Mouse (Mus musculus): Measurements from ENCODE around the gene Krtap19-1. TPM values are rescaled to one million over a fixed set of nuclear protein-coding genes. Genes with fewer than 3 reads are reported as not detected.
A peak's percentile ranks its signal among the peaks of the same experiment; 100 is the strongest.

Gene Krtap19-1
- not detected in 2 replicates for total RNA-seq (2014; fragmentation: Nextera tagmentation)
- total RNA-seq (2017) = not detected in 2 replicates

DNA sequence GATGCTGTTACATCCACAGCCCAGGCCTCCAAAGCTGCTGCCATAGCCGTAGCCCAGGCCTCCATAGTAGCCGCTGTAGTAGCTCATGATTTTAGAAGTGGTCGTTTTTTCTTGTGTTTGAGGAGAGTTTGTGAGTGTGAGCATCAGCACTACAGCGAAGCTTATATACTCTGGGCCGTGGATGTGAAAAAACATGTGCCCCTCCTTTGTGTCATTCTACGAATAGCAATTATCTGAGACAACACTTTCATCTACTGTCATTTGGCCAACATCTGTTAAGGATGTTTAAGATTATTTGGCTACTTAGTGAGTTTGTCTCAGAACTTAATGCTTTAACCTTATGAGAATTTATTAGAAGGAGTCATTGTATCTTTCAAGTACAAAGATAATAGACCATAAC lies at the start of gene Krtap19-1:
Krtap19-1 (minus strand) TSS at position 101 of the 400 bp plus-strand sequence.
- ATAC-seq (replicated peaks; ENCODE audit: poor library complexity, severe bottlenecking) = no peak

GRCm38 (mm10) chr16:88896357-88896756 lies 27.1 kb upstream of the Krtap19-1 start, which contains the start of gene Krtap19-5:
Krtap19-5 (minus strand) TSS chr16:88896457.
- no peak for ATAC-seq (replicated peaks; ENCODE audit: poor library complexity, severe bottlenecking)

GRCm38 (mm10) chr16:88886870-88887269 lies 17.7 kb upstream of the Krtap19-1 start:
- ATAC-seq (replicated peaks; ENCODE audit: poor library complexity, severe bottlenecking) = no peak

DNA sequence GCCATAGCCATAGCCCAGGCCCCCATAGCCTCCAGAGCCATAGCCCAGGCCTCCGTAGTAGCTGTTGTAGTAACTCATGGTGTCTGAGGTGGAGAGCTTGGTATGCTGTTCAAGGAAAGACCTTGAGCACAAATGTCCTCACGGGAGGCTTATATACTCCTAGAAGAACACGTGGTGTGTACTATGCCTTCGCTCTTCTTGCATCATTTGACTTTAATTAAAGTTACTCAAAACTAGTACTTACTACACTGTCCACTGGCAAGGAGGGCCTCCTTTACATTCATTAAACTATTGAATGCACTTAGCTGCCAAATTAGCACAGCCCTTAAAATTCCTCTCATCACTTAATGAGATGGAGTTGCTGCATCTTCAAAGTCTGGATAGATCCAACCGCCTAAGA lies 15.8 kb upstream of the Krtap19-1 start, which contains the start of gene Krtap19-4:
Krtap19-4 (minus strand) TSS at position 101 of the 400 bp plus-strand sequence.
- no peak for ATAC-seq (replicated peaks; ENCODE audit: poor library complexity, severe bottlenecking)

DNA sequence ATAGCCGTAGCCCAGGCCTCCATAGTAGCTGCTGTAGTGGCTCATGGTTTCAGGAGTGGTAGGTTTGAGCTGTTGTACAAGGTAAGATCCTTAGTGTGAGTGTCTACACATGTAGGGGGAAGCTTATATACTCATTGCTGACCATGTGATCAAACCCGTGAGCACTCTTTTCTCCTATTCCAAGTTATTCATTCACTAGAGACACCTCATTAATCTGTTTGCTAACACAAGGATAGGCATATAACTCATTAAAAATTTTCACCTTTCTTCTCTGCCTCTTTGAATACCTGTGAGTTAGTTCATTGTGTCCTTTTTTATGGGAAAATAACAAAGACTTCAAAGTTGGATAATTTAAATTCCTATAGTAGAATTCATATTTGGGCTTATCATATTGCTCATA lies 8.7 kb upstream of the Krtap19-1 start, which contains the start of gene Krtap19-3:
Krtap19-3 (minus strand) TSS at position 101 of the 400 bp plus-strand sequence.
- ATAC-seq (replicated peaks; ENCODE audit: poor library complexity, severe bottlenecking) = no peak

DNA sequence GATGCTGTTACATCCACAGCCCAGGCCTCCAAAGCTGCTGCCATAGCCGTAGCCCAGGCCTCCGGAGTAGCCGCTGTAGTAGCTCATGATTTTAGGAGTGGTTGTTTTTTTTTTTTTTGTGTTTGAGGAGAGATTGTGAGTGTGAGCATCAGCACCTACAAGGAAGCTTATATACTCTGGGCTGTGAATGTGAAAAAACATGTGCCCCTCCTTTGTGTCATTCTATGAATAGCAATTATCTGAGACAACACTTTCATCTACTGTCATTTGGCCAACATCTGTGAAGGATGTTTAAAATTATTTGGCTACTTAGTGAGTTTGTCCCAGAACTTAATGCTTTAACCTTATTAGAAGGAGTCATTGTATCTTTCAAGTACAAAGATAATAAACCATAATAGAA lies 5.0 kb upstream of the Krtap19-1 start, which contains the start of gene Krtap19-2:
Krtap19-2 (minus strand) TSS at position 101 of the 400 bp plus-strand sequence.
- ATAC-seq (replicated peaks; ENCODE audit: poor library complexity, severe bottlenecking) = no peak

DNA sequence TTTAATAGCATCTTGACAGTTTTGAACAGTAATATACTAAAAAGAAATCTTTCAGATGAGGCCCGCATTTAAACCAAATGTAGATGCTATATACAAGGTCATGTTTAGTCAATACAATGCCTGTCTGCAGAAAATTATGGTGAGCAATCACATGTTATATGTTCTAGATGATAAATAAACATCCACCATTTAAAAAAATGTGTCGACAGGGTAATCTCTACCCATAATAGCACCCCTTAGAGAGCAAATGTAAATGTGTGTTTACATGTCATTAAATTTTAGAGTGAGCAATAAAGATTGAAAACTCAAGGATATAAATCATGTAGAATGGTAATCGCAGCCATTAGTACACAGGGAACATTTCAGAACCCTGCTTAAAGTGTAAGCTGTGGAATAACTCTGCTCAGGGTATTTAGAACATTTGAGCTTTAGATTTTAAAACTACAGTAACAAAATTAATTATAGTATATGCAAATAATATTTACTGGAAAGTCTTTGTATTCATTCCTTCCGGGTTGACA lies 4.3 kb downstream of the Krtap19-1 start:
- no peak for ATAC-seq (replicated peaks; ENCODE audit: poor library complexity, severe bottlenecking)

- ATAC-seq (replicated peaks; ENCODE audit: poor library complexity, severe bottlenecking) = peak; percentile 50; the same call in 1 of the 2 replicates
These were observed 17.8 kb downstream of the Krtap19-1 start for GRCm38 (mm10) chr16:88851450-88851849.

DNA sequence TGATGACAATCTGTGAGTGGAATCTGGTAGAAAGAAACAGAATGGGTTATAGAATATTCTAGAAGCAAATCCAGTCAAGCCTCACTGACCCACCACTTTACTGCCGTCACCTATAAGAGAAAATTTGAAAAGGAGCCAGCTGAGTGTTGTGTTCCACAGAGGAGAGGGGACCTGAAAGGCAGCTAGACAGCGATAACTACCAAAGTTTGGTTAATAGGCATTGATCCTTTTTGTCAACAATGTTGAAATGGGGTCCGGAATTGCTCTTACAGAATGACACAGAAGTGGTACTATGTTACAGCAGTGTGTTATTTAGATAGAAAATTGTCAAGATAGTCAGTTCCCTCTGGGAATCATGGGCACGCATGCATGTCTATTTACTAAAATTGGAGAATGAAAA lies 20.7 kb downstream of the Krtap19-1 start:
- ATAC-seq (replicated peaks; ENCODE audit: poor library complexity, severe bottlenecking) = no peak

GRCm38 (mm10) chr16:88847363-88847762 lies 21.8 kb downstream of the Krtap19-1 start:
- ATAC-seq (replicated peaks; ENCODE audit: poor library complexity, severe bottlenecking) = no peak

DNA sequence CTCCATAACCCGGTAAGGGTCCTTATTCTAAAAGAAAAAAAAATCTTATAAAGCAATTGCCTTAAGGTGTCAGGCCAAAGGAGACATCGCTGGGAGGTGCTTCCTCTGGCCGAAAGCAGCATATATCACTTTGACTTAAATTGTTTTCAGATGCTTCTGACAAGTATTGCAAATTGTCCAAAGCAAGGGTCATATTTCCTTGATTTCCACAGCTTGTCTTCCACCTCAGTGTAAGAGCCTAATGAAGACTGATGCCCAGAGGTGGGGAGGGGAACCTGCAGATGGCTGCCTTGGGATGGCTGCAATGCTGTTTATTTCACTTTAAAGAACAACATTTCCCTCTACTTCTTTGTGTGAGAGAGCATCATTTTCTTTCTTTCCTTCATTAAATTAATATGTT lies 42.2 kb downstream of the Krtap19-1 start:
- no peak for ATAC-seq (replicated peaks; ENCODE audit: poor library complexity, severe bottlenecking)

DNA sequence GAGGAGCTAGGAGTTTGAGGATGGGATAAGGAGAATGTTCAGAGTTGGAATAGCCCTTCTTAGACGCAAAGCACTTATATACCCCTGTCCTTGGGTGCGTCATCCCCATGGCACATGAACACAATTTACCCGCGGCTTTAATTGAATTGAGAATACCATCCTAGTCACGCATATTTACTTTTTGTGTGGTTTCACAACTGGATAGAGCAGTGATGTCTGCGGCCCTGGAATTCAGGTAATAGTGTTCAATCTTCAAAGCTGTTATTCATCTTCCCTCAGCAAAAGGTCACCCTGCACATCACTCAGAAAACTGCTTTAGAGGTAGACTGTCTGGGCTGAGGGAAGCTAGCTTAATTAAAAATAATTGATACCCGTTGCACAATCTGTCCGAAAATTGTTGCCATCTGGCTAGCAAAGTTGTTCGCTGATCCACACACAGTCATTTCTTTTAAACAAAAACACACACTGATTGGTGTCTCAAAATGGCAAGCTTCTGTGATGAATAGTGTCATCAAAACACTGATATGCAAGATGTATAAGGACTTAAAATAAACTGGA lies 43.0 kb downstream of the Krtap19-1 start, which contains the start of gene Krtap14:
Krtap14 (minus strand) TSS at position 51 of the 558 bp plus-strand sequence.
- no peak for ATAC-seq (replicated peaks; ENCODE audit: poor library complexity, severe bottlenecking)

- ATAC-seq (replicated peaks; ENCODE audit: poor library complexity, severe bottlenecking) = no peak
These were observed 45.5 kb downstream of the Krtap19-1 start for GRCm38 (mm10) chr16:88823736-88824135.

DNA sequence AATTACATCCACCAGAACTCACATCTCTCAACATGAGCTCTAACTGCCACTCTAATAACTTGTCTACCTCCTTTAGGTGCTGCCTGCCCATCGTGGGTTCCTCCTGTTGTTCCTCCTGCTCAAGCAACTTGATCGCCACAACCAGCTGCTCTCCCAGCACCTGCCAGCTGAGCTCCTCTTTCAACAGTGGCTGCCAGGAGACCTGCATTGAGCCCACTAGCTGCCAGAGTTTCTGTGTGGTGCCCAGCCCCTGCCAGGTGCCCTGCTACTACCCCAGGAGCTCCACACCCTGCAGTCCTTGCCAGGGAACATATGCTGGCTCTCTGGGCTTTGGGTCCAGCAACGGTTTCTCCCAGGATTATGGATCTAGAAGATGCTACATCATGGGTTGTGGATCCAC lies 49.1 kb downstream of the Krtap19-1 start, which contains the start of gene Krtap15:
Krtap15 (plus strand) TSS at position 150 of the 400 bp plus-strand sequence.
- no peak for ATAC-seq (replicated peaks; ENCODE audit: poor library complexity, severe bottlenecking)

Other genes with a start within 250 kb of the Krtap19-1 start
- not detected in 2 replicates for gene 2310079G19Rik, start 241.7 kb downstream of the Krtap19-1 start, total RNA-seq (2014; fragmentation: Nextera tagmentation)
- not detected in 2 replicates for gene 2310079G19Rik, start 241.7 kb downstream of the Krtap19-1 start, total RNA-seq (2017)
- not detected in 2 replicates for gene Krtap26-1, start 221.6 kb downstream of the Krtap19-1 start, total RNA-seq (2014; fragmentation: Nextera tagmentation)
- not detected in 2 replicates for gene Krtap26-1, start 221.6 kb downstream of the Krtap19-1 start, total RNA-seq (2017)
- gene Krtap27-1, start 197.7 kb downstream of the Krtap19-1 start, total RNA-seq (2014; fragmentation: Nextera tagmentation) = not detected in 2 replicates
- gene Krtap27-1, start 197.7 kb downstream of the Krtap19-1 start, total RNA-seq (2017) = not detected in 2 replicates
- not detected in 2 replicates for gene 2310061N02Rik, start 161.4 kb downstream of the Krtap19-1 start, total RNA-seq (2014; fragmentation: Nextera tagmentation)
- gene 2310061N02Rik, start 161.4 kb downstream of the Krtap19-1 start, total RNA-seq (2017) = not detected in 2 replicates
- gene Krtap13-1, start 140.5 kb downstream of the Krtap19-1 start, total RNA-seq (2014; fragmentation: Nextera tagmentation) = not detected in 2 replicates
- not detected in 2 replicates for gene Krtap13-1, start 140.5 kb downstream of the Krtap19-1 start, total RNA-seq (2017)
- not detected in 2 replicates for gene Krtap13, start 117.8 kb downstream of the Krtap19-1 start, total RNA-seq (2014; fragmentation: Nextera tagmentation)
- not detected in 2 replicates for gene Krtap13, start 117.8 kb downstream of the Krtap19-1 start, total RNA-seq (2017)
- gene 2310034C09Rik, start 110.6 kb downstream of the Krtap19-1 start, total RNA-seq (2014; fragmentation: Nextera tagmentation) = not detected in 2 replicates
- not detected in 2 replicates for gene 2310034C09Rik, start 110.6 kb downstream of the Krtap19-1 start, total RNA-seq (2017)
- not detected in 2 replicates for gene 2310057N15Rik, start 95.2 kb downstream of the Krtap19-1 start, total RNA-seq (2014; fragmentation: Nextera tagmentation)
- not detected in 2 replicates for gene 2310057N15Rik, start 95.2 kb downstream of the Krtap19-1 start, total RNA-seq (2017)
- not detected in 2 replicates for gene Gm5965, start 91.5 kb downstream of the Krtap19-1 start, total RNA-seq (2014; fragmentation: Nextera tagmentation)
- not detected in 2 replicates for gene Gm5965, start 91.5 kb downstream of the Krtap19-1 start, total RNA-seq (2017)
- gene Gm20741, start 57.2 kb downstream of the Krtap19-1 start, total RNA-seq (2014; fragmentation: Nextera tagmentation) = not detected in 2 replicates
- gene Gm20741, start 57.2 kb downstream of the Krtap19-1 start, total RNA-seq (2017) = not detected in 2 replicates
- gene Krtap15, start 49.2 kb downstream of the Krtap19-1 start, total RNA-seq (2014; fragmentation: Nextera tagmentation) = not detected in 2 replicates
- not detected in 2 replicates for gene Krtap15, start 49.2 kb downstream of the Krtap19-1 start, total RNA-seq (2017)
- not detected in 2 replicates for gene Krtap14, start 43.3 kb downstream of the Krtap19-1 start, total RNA-seq (2014; fragmentation: Nextera tagmentation)
- gene Krtap14, start 43.3 kb downstream of the Krtap19-1 start, total RNA-seq (2017) = not detected in 2 replicates
- gene Krtap19-2, start 4.9 kb upstream of the Krtap19-1 start, total RNA-seq (2014; fragmentation: Nextera tagmentation) = not detected in 2 replicates
- not detected in 2 replicates for gene Krtap19-2, start 4.9 kb upstream of the Krtap19-1 start, total RNA-seq (2017)
- gene Krtap19-3, start 8.6 kb upstream of the Krtap19-1 start, total RNA-seq (2014; fragmentation: Nextera tagmentation) = not detected in 2 replicates
- not detected in 2 replicates for gene Krtap19-3, start 8.6 kb upstream of the Krtap19-1 start, total RNA-seq (2017)
- gene Krtap19-4, start 15.7 kb upstream of the Krtap19-1 start, total RNA-seq (2014; fragmentation: Nextera tagmentation) = not detected in 2 replicates
- gene Krtap19-4, start 15.7 kb upstream of the Krtap19-1 start, total RNA-seq (2017) = not detected in 2 replicates
- not detected in 2 replicates for gene Krtap19-5, start 27.0 kb upstream of the Krtap19-1 start, total RNA-seq (2014; fragmentation: Nextera tagmentation)
- gene Krtap19-5, start 27.0 kb upstream of the Krtap19-1 start, total RNA-seq (2017) = not detected in 2 replicates
- gene Krtap19-9b, start 62.9 kb upstream of the Krtap19-1 start, total RNA-seq (2014; fragmentation: Nextera tagmentation) = not detected in 2 replicates
- not detected in 2 replicates for gene Krtap19-9b, start 62.9 kb upstream of the Krtap19-1 start, total RNA-seq (2017)
- gene Krtap16-3, start 93.5 kb upstream of the Krtap19-1 start, total RNA-seq (2014; fragmentation: Nextera tagmentation) = not detected in 2 replicates
- not detected in 2 replicates for gene Krtap16-3, start 93.5 kb upstream of the Krtap19-1 start, total RNA-seq (2017)
- not detected in 2 replicates for gene Krtap22-2, start 141.3 kb upstream of the Krtap19-1 start, total RNA-seq (2014; fragmentation: Nextera tagmentation)
- gene Krtap22-2, start 141.3 kb upstream of the Krtap19-1 start, total RNA-seq (2017) = not detected in 2 replicates
- gene Gm10229, start 145.9 kb upstream of the Krtap19-1 start, total RNA-seq (2014; fragmentation: Nextera tagmentation) = not detected in 2 replicates
- gene Gm10229, start 145.9 kb upstream of the Krtap19-1 start, total RNA-seq (2017) = not detected in 2 replicates
- gene Krtap6-1, start 162.3 kb upstream of the Krtap19-1 start, total RNA-seq (2014; fragmentation: Nextera tagmentation) = not detected in 2 replicates
- not detected in 2 replicates for gene Krtap6-1, start 162.3 kb upstream of the Krtap19-1 start, total RNA-seq (2017)
- gene Gm10228, start 172.1 kb upstream of the Krtap19-1 start, total RNA-seq (2014; fragmentation: Nextera tagmentation) = not detected in 2 replicates
- gene Gm10228, start 172.1 kb upstream of the Krtap19-1 start, total RNA-seq (2017) = not detected in 2 replicates
- not detected in 2 replicates for gene Krtap6-5, start 178.5 kb upstream of the Krtap19-1 start, total RNA-seq (2014; fragmentation: Nextera tagmentation)
- not detected in 2 replicates for gene Krtap6-5, start 178.5 kb upstream of the Krtap19-1 start, total RNA-seq (2017)
- not detected in 2 replicates for gene 1110025L11Rik, start 194.6 kb upstream of the Krtap19-1 start, total RNA-seq (2014; fragmentation: Nextera tagmentation)
- gene 1110025L11Rik, start 194.6 kb upstream of the Krtap19-1 start, total RNA-seq (2017) = not detected in 2 replicates
- gene Krtap6-3, start 214.6 kb upstream of the Krtap19-1 start, total RNA-seq (2014; fragmentation: Nextera tagmentation) = not detected in 2 replicates
- not detected in 2 replicates for gene Krtap6-3, start 214.6 kb upstream of the Krtap19-1 start, total RNA-seq (2017)